Mouse (Mus musculus): Measurements from ENCODE around the gene Dstyk. TPM values are rescaled to one million over a fixed set of nuclear protein-coding genes. Genes with fewer than 3 reads are reported as not detected.

The Dstyk gene
- total and polyA plus RNA-seq, 3 experiments = 0.12 to 0.59 (median 0.21) TPM

Other genes with a start within 250 kb of the Dstyk start
- not detected in 2 replicates for gene Lemd1, start 226.1 kb upstream of the Dstyk start, total RNA-seq (2012; rRNA removed)
- not detected in 2 replicates for gene Lemd1, start 226.1 kb upstream of the Dstyk start, total RNA-seq (2014; rRNA removed)
- not detected in 2 replicates for gene Lemd1, start 226.1 kb upstream of the Dstyk start, polyA plus RNA-seq (2012; ENCODE audit: insufficient read length, low read depth)
- gene AC124108.1, start 226.1 kb upstream of the Dstyk start, total RNA-seq (2012; rRNA removed) = not detected in 2 replicates
- gene AC124108.1, start 226.1 kb upstream of the Dstyk start, total RNA-seq (2014; rRNA removed) = not detected in 2 replicates
- gene AC124108.1, start 226.1 kb upstream of the Dstyk start, polyA plus RNA-seq (2012; ENCODE audit: insufficient read length, low read depth) = not detected in 2 replicates
- not detected in 2 replicates for gene Gm10188, start 187.8 kb upstream of the Dstyk start, total RNA-seq (2012; rRNA removed)
- gene Gm10188, start 187.8 kb upstream of the Dstyk start, total RNA-seq (2014; rRNA removed) = not detected in 2 replicates
- gene Gm10188, start 187.8 kb upstream of the Dstyk start, polyA plus RNA-seq (2012; ENCODE audit: insufficient read length, low read depth) = not detected in 2 replicates
- gene Klhdc8a, start 118.9 kb upstream of the Dstyk start, total RNA-seq (2012; rRNA removed) = not detected in 2 replicates
- not detected in 2 replicates for gene Klhdc8a, start 118.9 kb upstream of the Dstyk start, total RNA-seq (2014; rRNA removed)
- not detected in 2 replicates for gene Klhdc8a, start 118.9 kb upstream of the Dstyk start, polyA plus RNA-seq (2012; ENCODE audit: insufficient read length, low read depth)
- 0.25 and 0.30 TPM in 2 replicates for gene Nuak2, start 101.4 kb upstream of the Dstyk start, total RNA-seq (2012; rRNA removed)
- not detected in 2 replicates for gene Nuak2, start 101.4 kb upstream of the Dstyk start, total RNA-seq (2014; rRNA removed)
- gene Nuak2, start 101.4 kb upstream of the Dstyk start, polyA plus RNA-seq (2012; ENCODE audit: insufficient read length, low read depth) = not detected in 2 replicates
- 0.21 and 0.34 TPM in 2 replicates for gene Tmcc2, start 26.3 kb upstream of the Dstyk start, total RNA-seq (2012; rRNA removed)
- not detected in 2 replicates for gene Tmcc2, start 26.3 kb upstream of the Dstyk start, total RNA-seq (2014; rRNA removed)
- gene Tmcc2, start 26.3 kb upstream of the Dstyk start, polyA plus RNA-seq (2012; ENCODE audit: insufficient read length, low read depth) = 0.14 and 0.37 TPM in 2 replicates
- 36.9 and 37.1 TPM in 2 replicates for gene Rbbp5, start 59.8 kb downstream of the Dstyk start, total RNA-seq (2012; rRNA removed)
- 52.1 and 52.5 TPM in 2 replicates for gene Rbbp5, start 59.8 kb downstream of the Dstyk start, total RNA-seq (2014; rRNA removed)
- gene Rbbp5, start 59.8 kb downstream of the Dstyk start, polyA plus RNA-seq (2012; ENCODE audit: insufficient read length, low read depth) = 50.3 and 53.1 TPM in 2 replicates
- 2.0 and 3.3 TPM in 2 replicates for gene Tmem81, start 88.7 kb downstream of the Dstyk start, total RNA-seq (2012; rRNA removed)
- gene Tmem81, start 88.7 kb downstream of the Dstyk start, total RNA-seq (2014; rRNA removed) = 2.2 and 2.3 TPM in 2 replicates
- 2.4 and 2.8 TPM in 2 replicates for gene Tmem81, start 88.7 kb downstream of the Dstyk start, polyA plus RNA-seq (2012; ENCODE audit: insufficient read length, low read depth)
- 0.04 and 0.08 TPM in 2 replicates for gene Cntn2, start 125.7 kb downstream of the Dstyk start, total RNA-seq (2012; rRNA removed)
- 0.05 and 0.07 TPM in 2 replicates for gene Cntn2, start 125.7 kb downstream of the Dstyk start, total RNA-seq (2014; rRNA removed)
- 0.04 TPM in 2 replicates for gene Cntn2, start 125.7 kb downstream of the Dstyk start, polyA plus RNA-seq (2012; ENCODE audit: insufficient read length, low read depth)

Data from CH12.LX (cell line).